Mouse (Mus musculus): ENCODE measurements around the gene Ambra1. TPM values are rescaled to one million over a fixed set of nuclear protein-coding genes. Genes with fewer than 3 reads are reported as not detected.
"Not testable (repeated sequence)": the region's sequence is repeated elsewhere in the genome, so short reads cannot be mapped to it uniquely, and the experiment has no call there.

The Ambra1 gene
- polyA plus RNA-seq, 1 experiment = 37.9 TPM

DNA sequence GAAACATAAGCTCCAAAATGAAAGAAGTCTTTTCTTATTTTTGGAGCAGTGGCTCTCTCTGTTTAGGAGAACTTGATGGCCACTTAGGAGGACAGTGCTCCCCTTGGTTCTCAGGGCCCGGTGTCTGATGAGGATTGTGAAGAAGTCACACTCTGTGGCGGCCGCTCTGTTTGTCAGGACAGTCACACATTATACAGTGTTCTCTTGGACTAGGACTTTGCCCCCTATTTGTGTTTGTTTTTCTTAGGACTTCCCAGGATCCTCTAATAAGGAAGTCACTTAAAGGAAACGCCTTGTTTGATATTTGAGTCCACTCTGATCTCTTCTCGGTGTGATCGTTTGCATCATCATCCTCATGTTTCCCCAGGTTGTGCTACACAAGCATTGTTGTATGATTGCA, 11.7 kb upstream of the Ambra1 start:
- Histone ChIP-seq H3K4me1 (ENCODE audit: control insufficient read depth, insufficient read depth, low read length) (no peaks in the 10 kb centered on the region), H3K27ac (ENCODE audit: insufficient read depth, low read length) (no peak overlapping the region), H3K27me3 (ENCODE audit: control insufficient read depth, insufficient read depth, low read length) (no peaks in the 10 kb centered on the region), H3K4me3 (replicated peaks; ENCODE audit: insufficient read depth, low read depth, low read length) (no peak overlapping the region)
- no peak for DNase-seq
- WGBS = 91% methylated on average over 6 of the region's 6 CpGs
- TF ChIP-seq CTCF (IDR thresholded peaks at IDR 0.05; ENCODE audit: borderline replicate concordance, insufficient read depth, low read depth, low read length) (no peak), POLR2A (IDR thresholded peaks at IDR 0.05; ENCODE audit: borderline replicate concordance, insufficient read depth, low read length) (no peak)

DNA sequence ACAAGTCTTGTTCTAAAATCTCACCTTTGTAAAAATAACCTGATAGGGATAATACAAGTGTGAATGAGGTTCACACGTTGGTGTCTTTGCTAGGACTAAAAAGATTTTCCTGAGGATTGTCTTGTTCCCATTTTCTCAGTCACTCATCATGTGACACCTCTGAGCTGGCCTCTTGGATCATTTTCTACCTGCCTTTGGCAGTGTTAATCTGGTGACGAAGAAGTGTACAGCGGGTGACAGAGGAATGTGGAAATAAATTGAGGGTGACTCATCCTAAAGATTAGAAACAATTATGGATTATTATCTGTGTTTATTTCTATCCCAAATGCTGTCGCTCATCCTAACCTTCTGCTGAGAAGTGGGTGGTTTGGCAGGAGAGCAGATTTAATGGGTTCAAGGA, 6.6 kb upstream of the Ambra1 start:
- no peak overlapping the region for H3K27ac ChIP-seq (ENCODE audit: insufficient read depth, low read length)
- TF ChIP-seq POLR2A (IDR thresholded peaks at IDR 0.05; ENCODE audit: borderline replicate concordance, insufficient read depth, low read length) (no peak), CTCF (IDR thresholded peaks at IDR 0.05; ENCODE audit: borderline replicate concordance, insufficient read depth, low read depth, low read length) (no peak)
- 78% methylated on average over 4 of the region's 4 CpGs for WGBS
- H3K4me1 ChIP-seq (ENCODE audit: control insufficient read depth, insufficient read depth, low read length) = no peaks in the 10 kb centered on the region
- H3K27me3 ChIP-seq (ENCODE audit: control insufficient read depth, insufficient read depth, low read length) = no peaks in the 10 kb centered on the region
- no peak overlapping the region for H3K4me3 ChIP-seq (replicated peaks; ENCODE audit: insufficient read depth, low read depth, low read length)
- no peak for DNase-seq

DNA sequence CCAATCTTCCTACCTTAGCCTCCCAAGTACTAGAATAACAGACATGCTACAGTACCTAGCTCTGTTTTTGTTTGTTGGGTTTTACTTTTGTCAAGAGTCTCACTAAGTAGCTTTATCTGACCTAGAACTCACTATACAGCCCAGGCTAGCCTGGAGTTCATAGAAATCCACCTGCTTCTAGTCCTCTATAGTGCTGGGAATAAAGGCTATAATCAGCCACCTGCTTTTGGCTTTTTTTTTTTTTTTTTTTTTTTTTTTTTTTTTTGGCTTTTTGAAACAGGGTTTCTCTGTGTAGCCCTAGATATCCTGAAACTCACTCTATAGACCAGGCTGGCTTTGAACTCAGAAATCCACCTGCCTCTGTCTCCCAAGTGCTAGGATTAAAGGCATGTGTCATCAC, 6.0 kb upstream of the Ambra1 start:
- H3K4me3 ChIP-seq (replicated peaks; ENCODE audit: insufficient read depth, low read depth, low read length) = no peak overlapping the region
- no peak for DNase-seq
- H3K4me1 ChIP-seq (ENCODE audit: control insufficient read depth, insufficient read depth, low read length) = no peaks in the 10 kb centered on the region
- no peaks in the 10 kb centered on the region for H3K27me3 ChIP-seq (ENCODE audit: control insufficient read depth, insufficient read depth, low read length)
- no peak for TF ChIP-seq CTCF (IDR thresholded peaks at IDR 0.05; ENCODE audit: borderline replicate concordance, insufficient read depth, low read depth, low read length)
- TF ChIP-seq POLR2A (IDR thresholded peaks at IDR 0.05; ENCODE audit: borderline replicate concordance, insufficient read depth, low read length) = no peak
- H3K27ac ChIP-seq (ENCODE audit: insufficient read depth, low read length) = no peak overlapping the region

DNA sequence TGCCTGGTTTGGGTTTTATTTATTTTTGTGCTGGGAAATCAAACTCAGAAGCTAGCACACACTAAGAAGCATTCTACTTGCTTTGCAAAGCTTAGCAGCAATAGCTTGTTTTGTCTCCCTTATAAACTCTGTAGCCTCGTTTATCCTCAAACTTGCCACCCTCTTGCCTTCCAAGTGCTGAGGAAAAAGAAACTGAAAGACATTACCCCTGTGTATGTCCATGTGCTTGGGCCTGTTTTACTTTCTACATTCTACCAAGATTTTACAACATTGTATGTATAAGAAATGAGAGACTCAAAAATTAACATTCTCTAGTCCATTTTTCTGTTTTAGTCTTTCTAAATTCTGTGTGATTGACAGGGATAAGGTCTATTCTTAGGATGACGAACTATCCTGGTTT, 5.2 kb upstream of the Ambra1 start:
- 58% methylated on average over 2 of the region's 2 CpGs for WGBS
- no peak overlapping the region for H3K4me3 ChIP-seq (replicated peaks; ENCODE audit: insufficient read depth, low read depth, low read length)
- no peaks in the 10 kb centered on the region for H3K27me3 ChIP-seq (ENCODE audit: control insufficient read depth, insufficient read depth, low read length)
- no peak for TF ChIP-seq CTCF (IDR thresholded peaks at IDR 0.05; ENCODE audit: borderline replicate concordance, insufficient read depth, low read depth, low read length)
- TF ChIP-seq POLR2A (IDR thresholded peaks at IDR 0.05; ENCODE audit: borderline replicate concordance, insufficient read depth, low read length) = no peak
- no peak overlapping the region for H3K27ac ChIP-seq (ENCODE audit: insufficient read depth, low read length)
- H3K4me1 ChIP-seq (ENCODE audit: control insufficient read depth, insufficient read depth, low read length) = no peaks in the 10 kb centered on the region
- no peak for DNase-seq

DNA sequence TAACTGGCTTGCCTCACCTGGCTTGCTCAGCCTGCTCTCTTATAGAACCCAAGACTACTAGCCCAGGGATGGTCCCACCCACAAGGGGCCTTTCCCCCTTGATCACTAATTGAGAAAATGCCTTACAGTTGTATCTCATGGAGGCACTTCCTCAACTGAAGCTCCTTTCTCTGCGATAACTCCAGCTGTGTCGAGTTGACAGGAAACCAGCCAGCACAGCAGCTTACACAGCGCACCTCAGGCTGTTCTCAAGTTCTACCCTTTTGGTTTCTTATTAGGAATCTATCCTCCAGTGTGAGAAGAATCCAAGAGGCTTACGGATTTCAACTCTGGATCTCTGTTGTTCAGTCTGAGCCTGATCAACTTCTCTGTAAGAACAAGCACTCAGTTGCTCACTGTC, 4.5 kb upstream of the Ambra1 start:
- not testable (repeated sequence) for H3K27me3 ChIP-seq (ENCODE audit: control insufficient read depth, insufficient read depth, low read length); H3K27ac ChIP-seq (ENCODE audit: insufficient read depth, low read length); H3K4me3 ChIP-seq (replicated peaks; ENCODE audit: insufficient read depth, low read depth, low read length); H3K4me1 ChIP-seq (ENCODE audit: control insufficient read depth, insufficient read depth, low read length); DNase-seq
- WGBS = 58% methylated on average over 4 of the region's 4 CpGs

DNA sequence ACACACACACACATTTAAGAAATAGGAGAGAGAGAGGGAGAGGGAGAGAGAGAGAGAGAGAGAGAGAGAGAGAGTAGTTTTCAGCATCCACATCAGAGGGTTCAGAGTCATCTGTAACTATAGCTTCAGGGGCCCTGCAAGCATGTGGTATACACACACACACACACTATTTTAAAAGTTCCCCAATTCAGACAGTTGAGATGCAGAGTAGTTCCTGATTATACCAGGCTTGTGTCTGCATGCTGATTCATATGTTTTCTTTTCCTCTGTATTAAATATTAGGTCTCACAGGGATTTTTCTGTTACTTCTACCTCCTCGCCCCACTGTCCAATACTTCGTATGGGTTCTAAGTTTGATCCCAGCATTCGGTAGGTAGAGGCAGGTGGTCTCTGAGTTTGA, 2.9 kb upstream of the Ambra1 start:
- TF ChIP-seq POLR2A (IDR thresholded peaks at IDR 0.05; ENCODE audit: borderline replicate concordance, insufficient read depth, low read length) (no peak), CTCF (IDR thresholded peaks at IDR 0.05; ENCODE audit: borderline replicate concordance, insufficient read depth, low read depth, low read length) (no peak)
- DNase-seq = no peak
- H3K4me3 ChIP-seq (replicated peaks; ENCODE audit: insufficient read depth, low read depth, low read length) = no peak overlapping the region
- WGBS = 85% methylated on average over 3 of the region's 3 CpGs
- H3K27me3 ChIP-seq (ENCODE audit: control insufficient read depth, insufficient read depth, low read length) = no peaks in the 10 kb centered on the region
- H3K27ac ChIP-seq (ENCODE audit: insufficient read depth, low read length) = no peak overlapping the region
- H3K4me1 ChIP-seq (ENCODE audit: control insufficient read depth, insufficient read depth, low read length) = no peaks in the 10 kb centered on the region

DNA sequence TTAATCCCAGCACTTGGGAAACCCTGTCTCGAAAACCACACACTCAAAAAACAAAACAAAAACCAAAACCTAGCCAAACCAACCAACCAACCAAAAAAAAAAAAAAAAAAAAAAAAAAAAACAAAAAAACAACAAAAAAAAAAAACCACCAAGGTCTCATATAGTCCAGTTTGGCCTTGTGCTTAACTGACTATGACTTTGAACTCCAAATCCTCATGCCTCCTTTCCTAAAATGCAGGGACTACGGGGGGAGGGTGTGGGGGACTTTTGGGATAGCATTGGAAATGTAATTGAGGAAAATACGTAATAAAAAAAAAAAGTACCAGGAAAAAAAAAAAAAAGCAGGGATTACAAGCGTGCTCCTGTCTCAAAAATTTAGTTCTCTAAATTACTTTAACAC, 363 bp upstream of the Ambra1 start:
- 13% methylated on average over 4 of the region's 4 CpGs for WGBS
- no peak for DNase-seq
- peak overlapping the region; percentile 93 for H3K4me3 ChIP-seq (replicated peaks; ENCODE audit: insufficient read depth, low read depth, low read length)
- no peak overlapping the region for H3K27ac ChIP-seq (ENCODE audit: insufficient read depth, low read length)
- no peaks in the 10 kb centered on the region for H3K4me1 ChIP-seq (ENCODE audit: control insufficient read depth, insufficient read depth, low read length)
- TF ChIP-seq CTCF (IDR thresholded peaks at IDR 0.05; ENCODE audit: borderline replicate concordance, insufficient read depth, low read depth, low read length) (no peak), POLR2A (IDR thresholded peaks at IDR 0.05; ENCODE audit: borderline replicate concordance, insufficient read depth, low read length) (no peak)
- no peaks in the 10 kb centered on the region for H3K27me3 ChIP-seq (ENCODE audit: control insufficient read depth, insufficient read depth, low read length)

DNA sequence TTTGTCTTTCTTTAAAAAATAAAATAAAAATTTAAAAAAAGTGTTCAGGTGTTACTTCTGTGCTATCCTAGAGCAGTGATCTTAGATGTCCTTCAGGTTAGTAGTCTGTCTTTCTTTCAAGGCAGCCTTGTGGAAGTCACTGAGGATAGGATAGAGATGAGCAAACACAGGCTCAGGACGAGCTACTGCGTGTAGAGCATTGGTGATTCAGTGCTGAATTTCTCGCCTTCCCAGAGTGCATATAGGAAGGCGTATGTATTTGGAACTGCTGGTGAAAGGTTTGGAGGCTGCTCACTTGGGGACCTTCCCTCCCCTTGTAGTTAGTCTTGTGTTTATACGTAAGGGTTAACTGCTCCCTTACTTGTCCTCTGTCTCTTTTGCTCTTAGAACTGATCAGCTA, 5.3 kb downstream of the Ambra1 start:
- WGBS = 90% methylated on average over 5 of the region's 5 CpGs
- no peak for DNase-seq
- no peak for TF ChIP-seq POLR2A (IDR thresholded peaks at IDR 0.05; ENCODE audit: borderline replicate concordance, insufficient read depth, low read length)
- TF ChIP-seq CTCF (IDR thresholded peaks at IDR 0.05; ENCODE audit: borderline replicate concordance, insufficient read depth, low read depth, low read length) = no peak
- H3K27me3 ChIP-seq (ENCODE audit: control insufficient read depth, insufficient read depth, low read length) = no peaks in the 10 kb centered on the region
- H3K4me1 ChIP-seq (ENCODE audit: control insufficient read depth, insufficient read depth, low read length) = peaks cover 2% of the 10 kb centered on the region; the same call in 1 of the 2 replicates
- H3K27ac ChIP-seq (ENCODE audit: insufficient read depth, low read length) = no peak overlapping the region
- no peak overlapping the region for H3K4me3 ChIP-seq (replicated peaks; ENCODE audit: insufficient read depth, low read depth, low read length)

DNA sequence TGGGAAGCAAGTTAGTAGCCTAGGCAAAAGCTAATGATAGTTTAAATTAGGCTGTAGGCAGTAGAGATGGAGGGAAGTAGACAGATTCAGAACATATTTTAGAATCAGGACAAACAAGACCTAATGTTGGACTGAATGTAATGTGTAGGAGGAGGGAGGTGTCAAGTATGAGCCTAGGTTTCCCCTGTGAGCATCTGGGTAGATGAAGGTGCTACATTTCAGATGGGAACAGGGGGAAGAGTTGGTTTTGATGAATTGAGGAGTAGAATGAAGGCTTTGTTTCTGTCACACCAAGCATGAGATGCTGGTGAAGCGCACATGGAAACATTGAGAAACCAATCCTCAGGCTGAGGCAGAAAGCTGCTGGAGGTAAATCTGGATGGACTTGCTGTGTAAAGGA, 9.7 kb downstream of the Ambra1 start:
- DNase-seq = no peak
- TF ChIP-seq POLR2A (IDR thresholded peaks at IDR 0.05; ENCODE audit: borderline replicate concordance, insufficient read depth, low read length) = no peak
- TF ChIP-seq CTCF (IDR thresholded peaks at IDR 0.05; ENCODE audit: borderline replicate concordance, insufficient read depth, low read depth, low read length) = no peak
- WGBS = 78% methylated on average over 1 of the region's 1 CpGs
- Histone ChIP-seq H3K4me1 (ENCODE audit: control insufficient read depth, insufficient read depth, low read length) (peaks cover 6% of the 10 kb centered on the region), H3K4me3 (replicated peaks; ENCODE audit: insufficient read depth, low read depth, low read length) (no peak overlapping the region), H3K27me3 (ENCODE audit: control insufficient read depth, insufficient read depth, low read length) (no peaks in the 10 kb centered on the region), H3K27ac (ENCODE audit: insufficient read depth, low read length) (no peak overlapping the region)
